Mouse (Mus musculus) kidney, adult 2 months (tissue): ENCODE measurements around the gene Shld2. TPM values are rescaled to one million over a fixed set of nuclear protein-coding genes. Genes with fewer than 3 reads are reported as not detected.
A peak's percentile ranks its signal among the peaks of the same experiment; 100 is the strongest.
"Not testable (repeated sequence)": the region's sequence is repeated elsewhere in the genome, so short reads cannot be mapped to it uniquely, and the experiment has no call there.

Experiments used
- DNase-seq: peaks from one replicate; pipeline ENCODE4 v3.0.0; 2021
- H3K27ac ChIP-seq: fragments of 200-500 bp; 2 replicates; pipeline ENCODE4 v1.5.1; 2012; ENCODE audit warnings: low read depth, low read length, control low read depth, inconsistent platforms; ENCODE audit not compliant: insufficient read depth
- H3K27me3 ChIP-seq: fragments of 200-500 bp; replicated peaks from 2 replicates; pipeline ENCODE4 v1.6.1; 2012; ENCODE audit warnings: mild to moderate bottlenecking, moderate library complexity, low read length, inconsistent platforms; ENCODE audit not compliant: control insufficient read depth, insufficient read depth
- H3K36me3 ChIP-seq: fragments of 200-500 bp; 2 replicates; pipeline ENCODE4 v1.6.1; 2012; ENCODE audit warnings: mild to moderate bottlenecking, moderate library complexity, low read length, inconsistent platforms; ENCODE audit not compliant: control insufficient read depth, insufficient read depth
- H3K4me1 ChIP-seq: fragments of 200-500 bp; 2 replicates; pipeline ENCODE4 v1.6.1; 2011; ENCODE audit warnings: low read length; ENCODE audit not compliant: control insufficient read depth, insufficient read depth
- H3K4me3 ChIP-seq: fragments of 200-500 bp; 2 replicates; pipeline ENCODE4 v1.5.1; 2011; ENCODE audit warnings: mild to moderate bottlenecking, low read depth, low read length, control low read depth; ENCODE audit not compliant: insufficient read depth
- CTCF ChIP-seq: fragments of 200-500 bp; conservative IDR thresholded peaks from 2 replicates; pipeline ENCODE4 v1.5.1; 2011; ENCODE audit warnings: low read depth, mild to moderate bottlenecking, control low read depth, low read length, moderate library complexity, mixed read lengths; ENCODE audit not compliant: insufficient read depth, insufficient read length
- POLR2A ChIP-seq: fragments of 200-500 bp; IDR thresholded peaks from one replicate; pipeline ENCODE4 v1.6.1; 2011; ENCODE audit warnings: low read depth, low read length, control low read depth
- WGBS: fragments of 180-500 bp; shearing (Covaris S2); methylation state at CpG from one replicate; pipeline ENCODE4 v1.1.7; 2018; 5-methylcytosine and 5-hydroxymethylcytosine counted together
- polyA plus RNA-seq: library from polyadenylated mRNA; depleted of rRNA; stranded (reverse); fragments of >200 nt; gene quantifications from 2 replicates; pipeline ENCODE4 v1.2.3, GENCODE M21; 2012

Shld2 gene
- polyA plus RNA-seq, 1 experiment: 3.6 TPM

DNA sequence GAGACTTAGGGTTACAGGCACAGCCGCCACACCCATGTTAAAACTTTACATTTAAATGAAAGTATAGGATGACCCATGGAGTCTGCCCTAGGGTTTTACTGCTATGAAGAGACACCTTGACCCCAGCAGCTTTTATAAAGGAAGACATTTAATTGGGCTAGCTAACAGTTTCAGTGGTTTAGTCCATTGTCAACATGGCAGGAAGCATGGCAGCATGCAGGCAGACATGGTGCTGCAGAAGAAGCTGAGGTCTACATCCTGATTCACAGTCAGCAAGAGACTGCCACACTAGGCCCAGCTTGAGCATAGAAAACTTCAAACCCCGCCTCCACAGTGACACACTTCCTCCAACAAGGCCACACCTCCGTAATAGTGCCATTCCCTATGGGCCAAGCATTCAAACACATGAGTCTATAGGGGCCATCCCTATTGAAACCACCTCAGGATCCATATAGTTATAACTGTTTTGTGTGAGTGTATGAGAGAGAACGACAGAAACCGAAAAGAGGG, 13.3 kb upstream of the Shld2 start:
- H3K27ac ChIP-seq: no peak overlapping the region
- H3K36me3 ChIP-seq: peaks cover 17% of the 10 kb centered on the region
- no peak for DNase-seq
- no peak overlapping the region for H3K4me3 ChIP-seq
- H3K27me3 ChIP-seq: no peaks in the 10 kb centered on the region; the same call in 1 of the 2 replicates
- 98% methylated on average over 5 of the region's 5 CpGs for WGBS
- TF ChIP-seq CTCF (no peak), POLR2A (no peak)
- no peaks in the 10 kb centered on the region for H3K4me1 ChIP-seq

DNA sequence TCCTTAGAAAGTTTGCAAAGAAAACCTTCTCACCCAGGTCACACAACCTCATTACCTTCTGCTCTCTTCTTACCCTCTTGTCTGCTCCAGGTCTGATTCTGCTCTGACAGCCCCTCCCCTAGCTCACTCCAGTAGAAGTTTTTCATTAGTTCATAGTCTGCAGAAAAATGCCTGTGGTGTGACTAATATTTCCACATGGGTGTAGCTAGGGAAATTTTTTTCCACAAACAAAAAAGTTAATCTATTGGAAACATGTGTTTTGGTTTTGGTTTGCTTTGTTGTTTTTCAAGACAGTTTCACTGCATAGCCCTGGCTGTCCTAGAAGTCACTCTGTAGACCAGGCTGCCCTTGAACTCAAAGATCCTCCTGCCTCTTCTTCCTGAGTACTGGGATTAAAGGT, 7.8 kb upstream of the Shld2 start:
- peaks cover 8% of the 10 kb centered on the region; the same call in 1 of the 2 replicates for H3K36me3 ChIP-seq
- H3K27ac ChIP-seq: no peak overlapping the region
- no peak for TF ChIP-seq CTCF
- TF ChIP-seq POLR2A: no peak
- no peak overlapping the region for H3K4me3 ChIP-seq
- no peak for DNase-seq
- H3K27me3 ChIP-seq: no peaks in the 10 kb centered on the region; the same call in 1 of the 2 replicates
- peaks cover 5% of the 10 kb centered on the region; the same call in 1 of the 2 replicates for H3K4me1 ChIP-seq

DNA sequence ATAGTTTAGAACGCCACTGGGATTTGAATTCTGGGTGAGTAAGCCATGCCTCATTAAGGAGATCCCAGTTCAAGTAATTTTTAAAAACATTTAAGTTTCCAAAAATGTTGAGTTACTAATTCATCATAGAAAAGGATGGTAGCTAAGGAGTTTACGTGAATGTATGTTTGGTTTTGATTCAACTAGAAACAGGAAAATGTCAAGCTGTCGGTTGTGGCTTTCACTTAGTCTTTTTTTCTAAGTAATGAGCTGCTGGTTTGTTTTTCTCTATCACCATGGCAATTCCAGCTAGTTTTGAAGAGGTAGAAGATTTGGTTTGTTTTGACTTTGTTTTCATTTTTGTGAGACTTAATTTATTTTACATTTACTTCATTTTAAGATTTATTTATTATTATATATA, 7.1 kb upstream of the Shld2 start:
- Histone ChIP-seq H3K4me1 (peaks cover 7% of the 10 kb centered on the region; the same call in 1 of the 2 replicates), H3K27ac (no peak overlapping the region)
- 66% methylated on average over 3 of the region's 3 CpGs for WGBS

DNA sequence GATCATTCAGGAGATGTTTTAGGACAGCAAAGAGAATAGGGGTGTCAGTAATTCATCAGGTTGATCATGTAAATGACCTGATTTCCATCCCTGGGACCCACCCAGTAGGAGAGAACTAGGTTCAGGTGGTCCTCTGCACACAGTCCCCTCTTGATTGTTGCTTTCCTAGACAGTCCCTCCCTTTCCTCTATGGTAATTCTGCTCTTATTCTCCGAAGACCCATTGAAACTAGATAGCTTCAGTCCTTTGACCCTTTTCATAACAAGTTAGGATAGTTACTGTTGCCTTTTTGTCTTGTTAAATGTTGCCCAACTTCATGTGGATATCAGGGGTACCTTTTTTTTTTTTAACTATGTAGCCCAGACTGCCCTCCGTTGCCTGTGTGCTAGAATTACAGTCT, 6.1 kb upstream of the Shld2 start:
- no peak overlapping the region for H3K4me3 ChIP-seq
- H3K27me3 ChIP-seq: no peaks in the 10 kb centered on the region; the same call in 1 of the 2 replicates
- TF ChIP-seq POLR2A (no peak), CTCF (no peak)
- H3K36me3 ChIP-seq: peaks cover 6% of the 10 kb centered on the region; the same call in 1 of the 2 replicates
- H3K4me1 ChIP-seq: peaks cover 7% of the 10 kb centered on the region; the same call in 1 of the 2 replicates
- H3K27ac ChIP-seq: no peak overlapping the region
- WGBS: 66% methylated on average over 2 of the region's 2 CpGs
- DNase-seq: no peak

More for the DNA sequence above, 7.1 kb upstream of the Shld2 start:
- no peak for TF ChIP-seq CTCF
- no peak for TF ChIP-seq POLR2A
- no peak for DNase-seq
- peaks cover 8% of the 10 kb centered on the region; the same call in 1 of the 2 replicates for H3K36me3 ChIP-seq
- no peak overlapping the region for H3K4me3 ChIP-seq
- H3K27me3 ChIP-seq: no peaks in the 10 kb centered on the region; the same call in 1 of the 2 replicates

DNA sequence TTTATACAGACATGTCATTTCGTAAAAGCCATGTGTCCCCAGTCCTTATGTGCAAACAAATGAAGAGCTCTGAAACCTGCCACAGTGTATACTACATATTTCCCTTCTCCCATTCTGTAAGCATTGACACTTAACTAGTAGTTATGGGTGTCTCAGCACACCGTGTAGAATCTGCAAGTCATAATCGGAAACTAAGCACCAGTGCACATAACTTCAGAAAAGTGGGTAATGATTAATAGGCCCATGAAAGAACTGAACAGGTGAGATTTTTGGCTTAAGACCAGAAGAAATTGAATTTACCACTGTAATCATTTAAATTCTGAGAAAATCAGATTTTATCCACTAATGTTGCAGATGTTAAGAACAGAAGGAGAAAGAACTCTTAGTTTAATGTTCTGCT, 4.5 kb upstream of the Shld2 start:
- WGBS: 33% methylated on average over 3 of the region's 3 CpGs
- no peaks in the 10 kb centered on the region for H3K27me3 ChIP-seq
- DNase-seq: peak; percentile 57
- no peak for TF ChIP-seq CTCF
- no peak for TF ChIP-seq POLR2A
- H3K27ac ChIP-seq: no peak overlapping the region
- no peaks in the 10 kb centered on the region; the same call in 1 of the 2 replicates for H3K36me3 ChIP-seq
- H3K4me1 ChIP-seq: peaks cover 8% of the 10 kb centered on the region; the same call in 1 of the 2 replicates
- H3K4me3 ChIP-seq: no peak overlapping the region

DNA sequence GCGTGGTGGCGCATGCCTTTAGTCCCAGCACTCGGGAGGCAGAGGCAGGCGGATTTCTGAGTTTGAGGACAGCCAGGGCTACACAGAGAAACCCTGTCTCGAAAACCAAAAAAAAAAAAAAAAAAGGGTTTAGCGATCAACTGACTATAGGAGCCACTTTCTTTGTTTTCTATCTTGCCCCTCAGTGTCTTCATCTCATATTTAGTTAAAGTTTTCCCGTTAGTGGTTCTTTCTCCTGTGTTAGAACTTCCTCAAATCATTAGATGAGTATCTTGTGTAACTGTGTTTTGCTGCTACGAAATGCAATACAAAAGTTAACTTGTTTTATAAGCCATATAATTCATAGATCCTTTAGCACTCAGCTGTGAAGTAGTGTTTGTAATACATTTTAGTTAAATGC, 4.1 kb upstream of the Shld2 start:
- H3K27ac ChIP-seq, H3K4me1 ChIP-seq, DNase-seq, H3K27me3 ChIP-seq, H3K36me3 ChIP-seq, H3K4me3 ChIP-seq: not testable (repeated sequence)
- 56% methylated on average over 8 of the region's 8 CpGs for WGBS

DNA sequence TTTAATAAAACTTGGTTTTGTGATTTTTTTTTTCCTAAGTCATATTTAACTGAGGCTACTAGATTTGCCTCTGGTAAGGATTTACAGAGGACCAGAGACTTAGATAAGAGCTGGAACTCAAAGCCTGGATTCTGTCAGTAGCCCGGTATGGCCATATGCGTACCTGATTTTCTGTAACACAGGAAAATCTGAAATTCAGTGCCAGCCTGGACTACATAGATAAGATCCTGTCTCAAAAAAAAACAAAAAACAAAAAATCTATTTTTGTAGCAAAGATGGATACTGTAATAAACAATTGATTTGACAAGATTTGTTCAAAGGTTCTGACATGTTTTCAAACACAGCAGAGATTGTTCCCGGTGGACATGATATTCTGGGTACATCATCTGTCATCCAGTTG, 3.3 kb upstream of the Shld2 start:
- H3K4me1 ChIP-seq: peaks cover 9% of the 10 kb centered on the region; the same call in 1 of the 2 replicates
- H3K4me3 ChIP-seq: no peak overlapping the region
- no peaks in the 10 kb centered on the region for H3K36me3 ChIP-seq
- H3K27me3 ChIP-seq: no peaks in the 10 kb centered on the region
- H3K27ac ChIP-seq: no peak overlapping the region
- no peak for TF ChIP-seq CTCF
- no peak for TF ChIP-seq POLR2A
- 54% methylated on average over 3 of the region's 3 CpGs for WGBS
- DNase-seq: no peak
